Mouse (Mus musculus) forebrain, embryonic 15.5 days (tissue): ENCODE measurements around the gene Cenpt. TPM values are rescaled to one million over a fixed set of nuclear protein-coding genes. Genes with fewer than 3 reads are reported as not detected.

ENCODE experiments used
- ATAC-seq: fragments of 200-750 bp; cut with Nextera tagmentation; replicated peaks from 2 replicates; pipeline ENCODE4 v1.8.0; 2017; ENCODE audit warnings: mild to moderate bottlenecking, moderate TSS enrichment, moderate library complexity
- H3K27ac ChIP-seq: fragments of 300-500 bp; sonication (generic); replicated peaks from 2 replicates; pipeline ENCODE4 v1.5.1; 2015; ENCODE audit warnings: mild to moderate bottlenecking, inconsistent platforms
- H3K27me3 ChIP-seq: fragments of 300-500 bp; sonication (generic); 2 replicates; pipeline ENCODE4 v1.6.1; 2015; ENCODE audit warnings: inconsistent platforms
- H3K36me3 ChIP-seq: fragments of 300-500 bp; sonication (generic); 2 replicates; pipeline ENCODE4 v1.6.1; 2015; ENCODE audit warnings: mild to moderate bottlenecking, inconsistent platforms
- H3K4me1 ChIP-seq: fragments of 300-500 bp; sonication (generic); 2 replicates; pipeline ENCODE4 v1.6.1; 2015; ENCODE audit warnings: inconsistent platforms
- H3K4me2 ChIP-seq: fragments of 300-500 bp; sonication (generic); replicated peaks from 2 replicates; pipeline ENCODE4 v1.6.1; 2015; ENCODE audit warnings: mild to moderate bottlenecking, inconsistent platforms
- H3K4me3 ChIP-seq: fragments of 300-500 bp; sonication (generic); 2 replicates; pipeline ENCODE4 v1.5.1; 2015; ENCODE audit warnings: mild to moderate bottlenecking, inconsistent platforms
- H3K9ac ChIP-seq: fragments of 300-500 bp; sonication (generic); replicated peaks from 2 replicates; pipeline ENCODE4 v1.6.1; 2015; ENCODE audit warnings: mild to moderate bottlenecking, inconsistent platforms
- H3K9me3 ChIP-seq: fragments of 300-500 bp; sonication (generic); 2 replicates; pipeline ENCODE4 v1.6.1; 2016; ENCODE audit warnings: inconsistent platforms
- WGBS: fragments of 180-500 bp; shearing (Covaris S2); methylation state at CpG from one replicate; pipeline ENCODE4 v1.1.7; 2015; ENCODE audit warnings: mixed read lengths; 5-methylcytosine and 5-hydroxymethylcytosine counted together
- polyA plus RNA-seq: library from polyadenylated mRNA; unstranded; fragments of >200 nt; fragmentation: Nextera tagmentation; extraction: Ambion mirVana; gene quantifications from 2 replicates; pipeline ENCODE4 v1.2.1, GENCODE M21; 2015

The Cenpt gene
- polyA plus RNA-seq, result 65.0 and 66.4 TPM in 2 replicates

DNA sequence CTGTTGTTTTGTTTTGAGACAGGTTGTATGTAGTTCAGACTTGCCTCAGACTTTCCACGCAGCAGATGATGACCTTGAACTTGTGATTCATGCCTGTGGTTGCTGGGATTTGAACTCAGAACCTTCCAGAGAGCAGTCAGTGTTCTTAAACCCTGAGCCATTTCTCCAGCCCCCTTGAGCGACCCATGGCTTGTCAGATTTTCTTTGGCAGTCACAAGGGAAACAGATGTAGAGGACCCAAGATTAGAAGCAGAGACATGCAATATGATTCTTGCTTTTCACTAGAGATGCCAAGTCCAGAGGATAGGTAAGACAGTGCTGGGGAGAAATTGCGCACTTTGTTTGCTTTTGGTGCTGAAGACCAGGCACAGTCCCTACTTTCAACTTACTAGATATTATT, at the start of gene Cenpt:
Gene Cenpt (minus strand): TSS at position 101 of the 400 bp plus-strand sequence.
- H3K27me3 ChIP-seq, result no peaks in the 10 kb centered on the region

DNA sequence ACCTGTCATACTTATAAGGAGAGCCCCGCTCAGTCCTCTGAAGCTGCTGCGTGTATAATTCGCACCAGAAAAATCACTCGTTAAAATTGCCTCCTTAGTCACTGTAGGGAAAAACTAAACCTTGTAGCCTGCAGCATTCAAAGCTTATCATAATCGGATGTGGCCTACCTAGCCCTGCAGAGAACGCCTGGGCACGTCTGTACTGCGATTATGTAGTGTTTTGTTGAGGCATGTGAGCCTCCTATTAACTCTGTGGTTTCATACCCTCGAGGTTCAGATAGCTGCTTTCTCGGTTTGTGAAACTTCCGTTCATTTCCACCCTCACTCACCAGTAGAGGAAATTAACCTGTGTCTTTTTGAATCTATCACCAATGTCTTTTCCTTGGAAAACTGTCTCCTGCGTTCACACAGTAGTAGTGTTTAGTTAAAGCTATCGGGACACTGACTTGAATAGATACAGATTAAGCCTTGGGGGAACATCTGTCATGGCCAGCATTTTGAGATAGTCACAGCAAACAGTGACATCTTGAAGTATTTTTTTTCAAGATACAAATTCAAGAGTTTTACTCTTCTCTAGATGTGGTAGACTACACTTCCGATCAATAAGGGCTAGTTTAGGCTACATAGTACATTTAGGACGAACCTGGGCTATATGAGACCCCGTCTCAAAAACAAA, 48.0 kb upstream of the Cenpt start:
- H3K4me1 ChIP-seq, result peaks cover 9% of the 10 kb centered on the region
- no peaks in the 10 kb centered on the region for H3K36me3 ChIP-seq
- H3K27ac ChIP-seq, result peak overlapping the region; percentile 87
- H3K27me3 ChIP-seq, result no peaks in the 10 kb centered on the region
- H3K9me3 ChIP-seq, result no peaks in the 10 kb centered on the region
- 41% methylated on average over 16 of the region's 16 CpGs for WGBS
- peak overlapping the region; percentile 96 for H3K9ac ChIP-seq
- H3K4me2 ChIP-seq, result peak overlapping the region; percentile 66
- H3K4me3 ChIP-seq, result peak overlapping the region; percentile 93
- no peak for ATAC-seq

More for the DNA sequence above, at the start of gene Cenpt:
- Histone ChIP-seq H3K9ac (no peak within 1 kb of the TSS), H3K4me1 (peaks cover 38% of the 10 kb centered on the region), H3K36me3 (peaks cover 11% of the 10 kb centered on the region), H3K4me2 (no peak within 1 kb of the TSS), H3K4me3 (no peak within 1 kb of the TSS), H3K27ac (no peak within 1 kb of the TSS), H3K9me3 (no peaks in the 10 kb centered on the region)
- 93% methylated on average over 3 of the region's 3 CpGs for WGBS
- no peak for ATAC-seq

DNA sequence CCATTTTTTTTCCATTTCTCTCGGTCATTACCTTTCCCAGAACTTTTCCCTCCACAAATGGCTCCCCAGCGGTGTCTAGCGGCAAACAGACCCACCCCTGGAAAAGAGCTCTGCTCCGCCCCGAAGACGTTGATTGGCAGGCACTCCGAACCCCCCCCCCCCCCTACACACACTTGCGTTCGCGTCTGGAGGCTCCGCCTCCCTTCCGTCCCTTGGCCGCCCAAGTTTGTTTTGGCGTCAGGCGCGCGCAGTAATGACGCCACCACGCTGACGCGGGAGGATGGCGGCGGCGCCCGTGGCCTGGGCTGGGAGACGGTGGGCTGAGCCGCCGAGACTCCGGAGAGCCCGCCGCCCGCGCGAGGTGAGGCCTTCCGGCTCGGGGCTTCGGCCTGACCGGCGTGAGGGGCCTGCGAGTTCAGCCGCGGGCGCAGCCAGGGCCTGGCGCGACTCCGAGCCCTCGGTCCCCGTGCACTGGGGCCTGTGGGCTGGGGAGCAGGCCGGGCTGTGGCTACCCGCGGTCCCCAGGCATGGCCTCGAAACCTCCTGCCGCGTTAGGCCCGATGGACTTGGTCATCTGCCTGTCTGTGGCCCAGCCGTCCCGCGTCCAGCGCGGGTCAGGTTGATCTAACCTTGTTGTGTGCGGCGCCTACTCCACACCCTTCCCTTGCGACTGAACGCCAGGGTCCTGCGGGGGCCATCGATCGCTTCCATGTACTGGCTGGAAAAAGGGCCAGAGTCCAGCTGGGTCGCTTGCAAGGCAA, 47.3 kb upstream of the Cenpt start, which contains the start of gene Pskh1:
Gene Pskh1 (plus strand): TSS at position 262 of the 761 bp plus-strand sequence.
- Histone ChIP-seq H3K4me1 (peaks cover 9% of the 10 kb centered on the region), H3K27me3 (no peaks in the 10 kb centered on the region), H3K4me2 (peak within 1 kb of the TSS; percentile 66), H3K36me3 (no peaks in the 10 kb centered on the region), H3K27ac (peak within 1 kb of the TSS; percentile 87), H3K9ac (peak within 1 kb of the TSS; percentile 96), H3K9me3 (no peaks in the 10 kb centered on the region), H3K4me3 (peak within 1 kb of the TSS; percentile 93)
- ATAC-seq, result peak; percentile 94
- under 1% methylated on average over 68 of the region's 68 CpGs for WGBS

DNA sequence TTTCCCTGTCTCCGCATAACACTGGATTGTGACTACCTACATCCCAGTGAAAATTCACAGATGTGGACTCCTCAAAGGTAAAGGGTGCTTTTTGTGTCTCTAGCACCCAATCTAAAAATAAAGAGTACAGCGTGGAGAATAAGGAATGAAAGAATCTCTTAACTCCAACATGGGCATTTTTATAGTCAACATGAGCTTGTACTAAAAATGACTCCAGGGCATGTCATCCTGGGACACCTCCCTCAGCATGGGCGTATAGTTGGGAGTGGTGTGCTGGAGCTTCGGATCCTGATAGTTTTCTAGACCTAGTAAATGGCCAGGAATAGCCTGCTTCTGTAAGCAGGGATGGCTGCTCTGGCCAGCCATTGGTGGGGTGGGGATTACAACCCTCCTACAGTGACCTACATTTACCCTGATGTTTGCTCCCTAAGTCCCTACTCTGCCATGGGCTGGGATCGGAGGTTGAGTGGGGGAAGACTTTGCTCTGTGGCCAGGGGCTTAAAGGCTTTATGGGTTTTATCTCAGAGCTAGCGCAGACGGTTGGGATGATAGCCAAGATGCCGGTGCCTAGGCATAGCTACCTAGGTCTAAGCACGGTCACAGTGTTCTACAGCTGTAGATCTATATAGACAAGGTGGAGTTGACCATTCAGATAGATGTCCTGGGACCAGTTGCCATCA, 44.9 kb upstream of the Cenpt start:
- Histone ChIP-seq H3K4me1 (peaks cover 14% of the 10 kb centered on the region), H3K27ac (no peak overlapping the region), H3K27me3 (no peaks in the 10 kb centered on the region), H3K4me2 (no peak overlapping the region), H3K9me3 (no peaks in the 10 kb centered on the region), H3K4me3 (no peak overlapping the region), H3K36me3 (peaks cover 7% of the 10 kb centered on the region), H3K9ac (no peak overlapping the region)
- WGBS, result 81% methylated on average over 9 of the region's 9 CpGs
- ATAC-seq, result no peak

DNA sequence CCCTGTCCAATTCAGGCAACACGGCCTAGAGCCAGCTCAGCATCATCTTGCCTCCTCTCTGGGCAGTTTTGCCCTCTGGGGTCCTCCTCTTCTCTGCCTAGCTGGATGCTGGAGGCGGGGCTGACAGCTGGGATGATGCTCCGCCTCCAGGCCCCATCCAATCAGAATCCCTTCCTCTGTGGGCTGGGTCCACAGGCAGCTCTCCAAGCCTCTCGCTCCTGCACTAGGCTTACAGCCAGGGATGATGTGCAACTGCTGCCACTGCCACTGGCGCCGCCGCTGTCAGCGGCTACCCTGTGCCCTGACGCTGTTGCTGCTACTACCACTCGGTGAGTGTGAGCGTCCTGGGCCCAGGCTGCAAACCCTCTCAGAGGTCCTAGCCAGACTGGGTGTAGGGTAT, 40.3 kb upstream of the Cenpt start, which contains the start of gene Nrn1l:
Gene Nrn1l (plus strand): TSS at position 229 of the 400 bp plus-strand sequence.
- no peak within 1 kb of the TSS for H3K27ac ChIP-seq
- 0 out of 2 replicates have a peak within 1 kb of the TSS, but pooled peaks have one; percentile 11 for H3K9ac ChIP-seq
- H3K36me3 ChIP-seq, result peaks cover 51% of the 10 kb centered on the region
- H3K4me1 ChIP-seq, result peaks cover 5% of the 10 kb centered on the region; the same call in 1 of the 2 replicates
- H3K9me3 ChIP-seq, result no peaks in the 10 kb centered on the region
- no peak within 1 kb of the TSS for H3K4me2 ChIP-seq
- 2% methylated on average over 11 of the region's 11 CpGs for WGBS
- no peaks in the 10 kb centered on the region for H3K27me3 ChIP-seq
- H3K4me3 ChIP-seq, result no peak within 1 kb of the TSS
- peak; percentile 80 for ATAC-seq

DNA sequence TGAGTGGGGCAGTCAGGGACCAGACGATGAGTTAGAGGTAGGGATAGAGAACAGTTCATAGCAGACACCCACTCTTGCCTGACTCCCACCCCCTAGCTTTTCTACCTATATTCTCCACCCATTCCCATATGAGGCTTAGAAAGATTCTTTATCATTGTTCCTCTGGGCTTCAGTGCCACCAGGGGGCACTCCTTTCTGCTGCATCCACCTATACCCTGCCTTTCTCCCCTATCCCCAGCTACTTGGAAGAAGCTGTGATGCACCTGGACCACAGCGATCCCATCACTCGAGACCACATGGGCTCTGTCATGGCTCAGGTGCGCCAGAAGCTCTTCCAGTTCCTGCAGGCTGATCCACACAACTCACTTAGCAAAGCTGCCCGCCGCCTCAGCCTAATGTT, 39.4 kb upstream of the Cenpt start:
- Histone ChIP-seq H3K27me3 (no peaks in the 10 kb centered on the region), H3K4me1 (peaks cover 5% of the 10 kb centered on the region; the same call in 1 of the 2 replicates), H3K27ac (no peak overlapping the region), H3K4me2 (no peak overlapping the region), H3K4me3 (no peak overlapping the region), H3K9me3 (no peaks in the 10 kb centered on the region), H3K9ac (no peak overlapping the region), H3K36me3 (peaks cover 60% of the 10 kb centered on the region)
- 84% methylated on average over 6 of the region's 6 CpGs for WGBS
- peak; percentile 47; the same call in 1 of the 2 replicates for ATAC-seq

DNA sequence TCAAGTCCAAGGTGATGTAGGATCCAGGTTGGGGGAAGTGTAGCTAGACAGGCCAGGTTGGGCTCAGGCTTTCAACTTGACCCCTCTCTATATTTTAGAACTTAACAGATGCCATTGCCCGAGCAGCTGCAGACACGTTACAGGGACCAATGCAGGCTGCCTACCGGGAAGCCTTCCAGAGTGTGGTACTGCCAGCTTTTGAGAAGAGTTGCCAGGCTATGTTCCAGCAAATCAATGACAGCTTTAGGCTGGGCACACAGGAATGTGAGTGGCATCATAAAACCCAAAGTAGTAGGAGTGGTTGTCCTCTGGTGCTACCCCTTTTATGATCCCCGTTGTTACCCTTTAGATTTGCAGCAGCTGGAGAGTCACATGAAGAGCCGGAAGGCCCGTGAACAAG, 37.8 kb upstream of the Cenpt start:
- peaks cover 76% of the 10 kb centered on the region for H3K36me3 ChIP-seq
- H3K4me3 ChIP-seq, result no peak overlapping the region
- peaks cover 5% of the 10 kb centered on the region; the same call in 1 of the 2 replicates for H3K4me1 ChIP-seq
- no peaks in the 10 kb centered on the region for H3K27me3 ChIP-seq
- no peaks in the 10 kb centered on the region for H3K9me3 ChIP-seq
- ATAC-seq, result no peak
- no peak overlapping the region for H3K9ac ChIP-seq
- H3K27ac ChIP-seq, result no peak overlapping the region
- H3K4me2 ChIP-seq, result no peak overlapping the region
- 87% methylated on average over 6 of the region's 6 CpGs for WGBS

DNA sequence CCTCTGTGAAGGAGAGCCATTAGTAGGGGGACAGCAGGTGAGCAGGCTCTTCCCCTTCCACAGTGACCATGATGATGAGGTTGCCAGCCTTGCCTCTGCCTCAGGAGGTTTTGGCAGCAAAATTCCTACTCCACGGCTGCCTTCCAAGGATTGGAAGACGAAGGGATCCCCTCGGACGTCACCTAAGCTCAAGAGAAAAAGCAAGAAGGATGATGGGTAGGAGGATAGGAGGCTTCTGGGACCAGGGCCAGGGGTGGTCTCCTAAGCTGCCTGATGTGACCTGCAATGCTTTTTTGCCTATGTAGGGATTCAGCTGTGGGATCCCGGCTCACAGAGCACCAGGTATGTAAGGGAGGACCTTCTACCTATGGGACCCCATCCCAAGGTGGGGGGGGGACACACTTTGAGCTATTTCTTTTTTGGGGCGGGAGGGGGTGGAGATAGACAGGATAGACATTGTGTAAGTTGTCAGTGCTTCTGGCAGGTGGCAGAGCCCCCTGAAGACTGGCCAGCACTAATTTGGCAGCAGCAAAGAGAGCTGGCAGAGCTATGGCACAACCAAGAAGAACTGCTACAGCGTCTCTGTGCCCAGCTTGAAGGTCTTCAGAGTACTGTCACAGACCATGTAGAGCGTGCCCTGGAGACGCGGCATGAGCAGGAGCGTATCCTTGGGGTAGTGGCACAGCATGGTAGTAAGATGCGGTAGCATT, 36.8 kb upstream of the Cenpt start:
- peaks cover 5% of the 10 kb centered on the region; the same call in 1 of the 2 replicates for H3K4me1 ChIP-seq
- H3K9me3 ChIP-seq, result no peaks in the 10 kb centered on the region
- H3K4me3 ChIP-seq, result no peak overlapping the region
- H3K4me2 ChIP-seq, result no peak overlapping the region
- WGBS, result 91% methylated on average over 12 of the region's 12 CpGs
- ATAC-seq, result no peak
- peaks cover 85% of the 10 kb centered on the region for H3K36me3 ChIP-seq
- H3K27me3 ChIP-seq, result no peaks in the 10 kb centered on the region
- H3K27ac ChIP-seq, result no peak overlapping the region
- H3K9ac ChIP-seq, result no peak overlapping the region

DNA sequence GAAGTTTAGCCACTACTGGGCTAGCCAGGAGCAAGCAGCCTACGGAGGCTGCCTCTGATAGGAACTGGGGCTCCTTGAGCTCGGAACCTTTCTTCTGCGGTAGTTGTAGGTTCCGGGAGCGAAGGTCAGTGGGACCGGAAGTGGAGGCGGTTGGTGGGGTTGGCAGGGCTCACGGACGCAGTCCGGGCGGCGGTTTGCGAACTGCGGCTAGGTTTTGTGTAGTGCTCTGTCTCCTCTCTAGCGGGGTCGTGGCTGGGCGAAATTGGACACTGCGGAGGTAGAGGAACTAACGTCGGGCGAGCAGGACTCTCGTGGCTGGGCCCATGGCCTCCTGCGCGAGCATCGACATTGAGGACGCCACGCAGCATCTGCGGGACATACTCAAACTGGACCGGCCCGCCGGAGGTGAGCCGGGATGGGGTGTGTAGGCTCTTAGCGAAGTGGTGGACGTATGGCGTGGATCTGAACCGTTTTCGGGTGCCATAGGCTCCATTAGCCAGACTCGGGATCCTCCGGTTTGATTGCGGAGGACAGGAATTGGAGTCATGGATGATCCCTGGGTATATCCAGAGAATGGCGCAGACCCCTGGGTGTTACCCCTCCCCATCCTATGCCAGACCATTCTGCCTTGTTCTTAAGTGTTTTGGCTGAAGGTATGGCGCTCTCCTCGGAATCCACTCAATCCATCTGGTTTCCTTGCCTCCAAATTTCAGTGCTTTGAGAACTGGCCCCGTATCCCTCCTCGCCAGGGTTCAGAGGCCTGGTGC, 27.9 kb upstream of the Cenpt start, which contains the start of gene Edc4:
Gene Edc4 (plus strand): TSS at position 128 of the 767 bp plus-strand sequence.
- Histone ChIP-seq H3K27ac (peak within 1 kb of the TSS; percentile 36; the same call in 1 of the 2 replicates), H3K4me3 (peak within 1 kb of the TSS; percentile 71), H3K27me3 (no peaks in the 10 kb centered on the region), H3K9me3 (no peaks in the 10 kb centered on the region), H3K4me2 (peak within 1 kb of the TSS; percentile 75), H3K36me3 (peaks cover 47% of the 10 kb centered on the region), H3K4me1 (peaks cover 27% of the 10 kb centered on the region), H3K9ac (peak within 1 kb of the TSS; percentile 73)
- ATAC-seq, result peak; percentile 78
- WGBS, result 1% methylated on average over 45 of the region's 45 CpGs

DNA sequence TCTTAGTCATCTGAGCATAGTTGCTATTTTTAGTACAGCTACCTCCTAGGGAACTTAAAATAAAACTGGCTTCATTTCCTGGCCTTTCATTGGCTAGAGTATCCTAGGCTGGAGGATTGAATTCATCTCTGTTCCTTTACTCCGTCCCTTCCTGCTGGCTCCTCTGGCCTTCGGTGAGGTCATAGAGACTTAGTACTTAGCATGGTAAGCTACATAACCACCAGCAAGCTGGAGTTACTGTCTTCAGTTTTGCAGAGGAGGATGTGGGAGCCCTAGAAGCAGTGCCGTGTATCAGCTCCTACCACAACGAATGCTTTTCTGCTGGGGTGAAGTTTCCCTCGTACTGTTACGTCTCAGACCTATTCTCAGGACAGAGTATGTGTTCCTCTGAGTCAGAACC, 21.2 kb upstream of the Cenpt start:
- Histone ChIP-seq H3K9me3 (no peaks in the 10 kb centered on the region), H3K27me3 (no peaks in the 10 kb centered on the region), H3K9ac (no peak overlapping the region), H3K36me3 (peaks cover 57% of the 10 kb centered on the region), H3K27ac (no peak overlapping the region), H3K4me2 (no peak overlapping the region), H3K4me3 (no peak overlapping the region), H3K4me1 (no peaks in the 10 kb centered on the region)
- no peak for ATAC-seq
- 90% methylated on average over 6 of the region's 6 CpGs for WGBS
